Mouse (Mus musculus) left cerebral cortex, adult 8-10 months (tissue): ENCODE results near the gene Rnh1. TPM values are rescaled to one million over a fixed set of nuclear protein-coding genes. Genes with fewer than 3 reads are reported as not detected.
A peak's percentile ranks its signal among the peaks of the same experiment; 100 is the strongest.

ENCODE experiments used
- DNase-seq, 2 experiments: peaks; one replicate each; pipeline ENCODE4 v3.0.0; 2022; ENCODE audit warnings: low spot score in 2 of 2
- total RNA-seq, 4 experiments: library from RNA; stranded (reverse); gene quantifications; 2 replicates each; pipeline ENCODE4 v1.2.4; 2022

Rnh1 gene
- total RNA-seq, 4 experiments from 2014 or later, result 41.0 to 52.8 (median 44.8) TPM

GRCm38 (mm10) chr7:141167901-141168517 is 4.6 kb downstream of the Rnh1 start:
- DNase-seq, result no peak

- DNase-seq, result no peak
Observed at GRCm38 (mm10) chr7:141164850-141165249, 7.8 kb downstream of the Rnh1 start.

GRCm38 (mm10) chr7:141164397-141164796 is 8.3 kb downstream of the Rnh1 start:
- no peak for DNase-seq

GRCm38 (mm10) chr7:141155362-141155761 is 17.3 kb downstream of the Rnh1 start:
- no peak for DNase-seq

GRCm38 (mm10) chr7:141148639-141149038 is 24.0 kb downstream of the Rnh1 start:
- no peak for DNase-seq

- DNase-seq, result no peak
Observed at GRCm38 (mm10) chr7:141147044-141147443, 25.6 kb downstream of the Rnh1 start.

- DNase-seq, result no peak
Observed at GRCm38 (mm10) chr7:141146043-141146595, 26.5 kb downstream of the Rnh1 start.

- no peak for DNase-seq
Observed at GRCm38 (mm10) chr7:141145403-141145802, 27.3 kb downstream of the Rnh1 start.

- no peak for DNase-seq
Observed at GRCm38 (mm10) chr7:141144650-141145049, 28.0 kb downstream of the Rnh1 start.

- DNase-seq, result no peak
Observed at GRCm38 (mm10) chr7:141143861-141144260, 28.8 kb downstream of the Rnh1 start.

- DNase-seq, result no peak
Observed at GRCm38 (mm10) chr7:141143112-141143511, 29.5 kb downstream of the Rnh1 start.

- no peak for DNase-seq
Observed at GRCm38 (mm10) chr7:141141326-141141725, 31.3 kb downstream of the Rnh1 start.

- DNase-seq, result no peak
Observed at GRCm38 (mm10) chr7:141131904-141132755, 40.5 kb downstream of the Rnh1 start.

- DNase-seq, result peak; percentile 73 to 92
Observed at GRCm38 (mm10) chr7:141131024-141131820, 41.4 kb downstream of the Rnh1 start.

GRCm38 (mm10) chr7:141123517-141123856 is 49.2 kb downstream of the Rnh1 start:
- DNase-seq, result no peak

- DNase-seq, result peak; percentile 71 to 92
Observed at GRCm38 (mm10) chr7:141122689-141123516, 49.8 kb downstream of the Rnh1 start.

GRCm38 (mm10) chr7:141122245-141122644 is 50.4 kb downstream of the Rnh1 start, which contains the start of gene Ptdss2:
Gene Ptdss2, plus strand, starts transcription at chr7:141122382.
- no peak for DNase-seq

GRCm38 (mm10) chr7:141121051-141121531 is 51.6 kb downstream of the Rnh1 start:
- no peak for DNase-seq

- no peak for DNase-seq
Observed at GRCm38 (mm10) chr7:141120605-141121004, 52.1 kb downstream of the Rnh1 start.

- no peak for DNase-seq
Observed at GRCm38 (mm10) chr7:141119487-141119886, 53.2 kb downstream of the Rnh1 start.

GRCm38 (mm10) chr7:141117636-141118035 is 55.0 kb downstream of the Rnh1 start, which contains the start of gene Ano9:
Gene Ano9, minus strand, starts transcription at chr7:141117806.
- no peak for DNase-seq
